Mouse (Mus musculus) retina, postnatal 7 days (tissue): Measurements from ENCODE around the gene Pla2g15.

ENCODE experiments used
- DNase-seq: peaks from one replicate; pipeline ENCODE4 v3.0.0-alpha.2; 2012; ENCODE audit warnings: low read depth, low spot score

Pla2g15 gene

GRCm38 (mm10) chr8:106149801-106150652 lies at the start of gene Pla2g15:
Gene Pla2g15, plus strand, starts transcription at chr8:106150399.
- DNase-seq: peak; percentile 78

- no peak for DNase-seq
Measured at GRCm38 (mm10) chr8:106102321-106102720, 47.9 kb upstream of the Pla2g15 start.

GRCm38 (mm10) chr8:106103888-106104287 lies 46.3 kb upstream of the Pla2g15 start:
- DNase-seq: no peak

- no peak for DNase-seq
Measured at GRCm38 (mm10) chr8:106106193-106106592, 44.0 kb upstream of the Pla2g15 start.

GRCm38 (mm10) chr8:106108080-106108479 lies 42.1 kb upstream of the Pla2g15 start:
- no peak for DNase-seq

DNA sequence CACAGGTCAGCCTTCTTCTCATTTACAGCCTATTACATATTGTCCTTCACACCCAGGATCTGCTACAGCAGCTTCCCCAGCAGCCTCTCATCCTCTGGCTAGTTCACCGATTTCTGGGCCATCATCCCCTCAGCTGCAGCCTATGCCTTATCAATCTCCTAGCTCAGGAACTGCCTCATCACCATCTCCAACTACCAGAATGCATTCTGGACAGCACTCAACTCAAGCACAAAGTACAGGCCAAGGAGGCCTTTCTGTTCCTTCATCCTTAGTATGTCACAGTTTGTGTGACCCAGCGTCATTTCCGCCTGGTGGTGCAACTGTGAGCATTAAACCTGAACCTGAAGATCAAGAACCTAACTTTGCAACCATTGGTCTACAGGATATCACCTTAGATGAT lies 41.5 kb upstream of the Pla2g15 start:
- DNase-seq: no peak

DNA sequence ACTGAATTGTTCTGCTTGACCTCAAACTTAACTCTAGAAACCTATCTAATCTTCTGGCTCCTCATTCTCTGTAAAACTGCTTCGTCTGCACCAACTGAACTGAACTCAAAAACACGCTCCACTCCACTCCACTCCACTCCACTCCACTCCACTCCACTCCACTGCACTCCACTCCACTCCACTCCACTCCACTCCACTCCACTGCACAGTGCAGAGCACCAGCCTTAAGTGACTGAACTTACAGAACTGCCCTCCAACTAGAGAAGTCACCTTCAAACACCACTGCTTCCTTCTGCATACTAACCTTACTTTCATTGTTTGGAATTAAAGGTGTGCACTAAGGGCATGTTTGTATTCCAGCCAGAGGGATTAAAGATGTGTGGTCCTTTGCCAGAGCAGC lies 38.2 kb upstream of the Pla2g15 start:
- no peak for DNase-seq

DNA sequence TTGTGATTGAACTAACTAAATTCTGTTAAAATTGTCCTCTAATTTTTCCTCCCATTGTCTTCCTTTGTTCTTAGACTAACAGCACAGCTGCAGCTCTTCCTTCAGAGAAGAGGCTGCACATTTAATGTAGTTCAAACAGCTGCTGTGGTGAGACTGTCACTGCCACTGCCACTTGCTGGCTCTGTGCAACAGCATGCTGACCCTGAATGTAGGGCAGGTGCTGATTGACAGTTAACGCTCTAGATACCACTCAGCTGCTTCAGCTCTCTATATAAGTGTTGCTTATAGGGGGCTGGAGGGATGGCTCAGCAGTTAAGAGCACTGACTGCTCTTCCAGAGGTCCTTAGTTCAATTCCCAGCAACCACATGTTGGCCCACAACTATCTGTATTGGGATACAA lies 37.7 kb upstream of the Pla2g15 start:
- no peak for DNase-seq

GRCm38 (mm10) chr8:106115897-106116296 lies 34.3 kb upstream of the Pla2g15 start:
- no peak for DNase-seq

DNA sequence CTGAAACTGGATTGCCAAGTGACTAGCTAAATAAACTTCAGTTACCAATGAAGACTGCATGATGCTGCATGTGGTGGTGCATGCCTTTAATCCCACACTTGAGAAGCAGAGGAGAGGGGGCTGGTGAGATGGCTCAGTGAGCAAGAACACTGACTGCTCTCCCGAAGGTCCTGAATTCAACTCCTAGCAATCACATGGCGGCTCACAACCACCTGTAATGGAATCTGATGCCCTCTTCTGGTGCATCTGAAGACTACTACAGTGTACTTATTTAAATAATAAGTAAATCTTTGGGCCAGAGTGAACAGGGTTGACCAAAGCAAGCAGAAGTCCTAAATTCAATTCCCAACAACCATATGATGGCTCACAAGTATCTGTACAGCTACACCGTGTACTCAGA lies 26.8 kb upstream of the Pla2g15 start:
- no peak for DNase-seq

- no peak for DNase-seq
Measured at GRCm38 (mm10) chr8:106126055-106126454, 24.1 kb upstream of the Pla2g15 start.

GRCm38 (mm10) chr8:106127054-106127453 lies 23.1 kb upstream of the Pla2g15 start:
- DNase-seq: no peak

DNA sequence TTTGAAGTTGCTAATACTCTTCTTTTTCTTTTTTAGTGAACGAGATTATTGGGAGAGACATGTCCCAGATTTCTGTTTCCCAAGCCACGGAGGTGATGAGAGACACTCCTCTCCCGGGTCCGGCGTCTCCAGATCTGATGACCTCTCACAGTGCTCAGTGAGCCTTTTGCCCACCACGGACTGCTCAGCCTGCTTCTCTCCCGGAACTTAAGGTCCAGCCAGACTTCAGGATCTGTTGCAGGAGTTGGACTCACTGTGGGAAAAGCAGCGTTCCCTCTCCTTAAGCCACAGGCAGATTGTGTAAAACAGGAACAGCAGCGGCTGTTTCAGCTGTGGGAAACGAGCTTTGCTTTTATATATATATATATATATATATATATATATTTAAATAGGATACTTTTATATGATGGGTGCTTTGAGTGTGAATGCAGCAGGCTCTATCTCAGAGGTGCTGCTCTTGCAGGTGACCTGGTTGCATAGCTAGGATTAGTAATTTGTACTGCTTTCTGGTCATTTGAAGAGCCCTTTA lies 22.3 kb upstream of the Pla2g15 start:
- DNase-seq: no peak

- DNase-seq: no peak
Measured at GRCm38 (mm10) chr8:106129232-106129930, 20.8 kb upstream of the Pla2g15 start.

- no peak for DNase-seq
Measured at GRCm38 (mm10) chr8:106129997-106130396, 20.2 kb upstream of the Pla2g15 start.

- no peak for DNase-seq
Measured at GRCm38 (mm10) chr8:106130505-106130904, 19.7 kb upstream of the Pla2g15 start.

GRCm38 (mm10) chr8:106131021-106131420 lies 19.2 kb upstream of the Pla2g15 start:
- no peak for DNase-seq

- DNase-seq: no peak
Measured at GRCm38 (mm10) chr8:106131488-106132222, 18.5 kb upstream of the Pla2g15 start.

DNA sequence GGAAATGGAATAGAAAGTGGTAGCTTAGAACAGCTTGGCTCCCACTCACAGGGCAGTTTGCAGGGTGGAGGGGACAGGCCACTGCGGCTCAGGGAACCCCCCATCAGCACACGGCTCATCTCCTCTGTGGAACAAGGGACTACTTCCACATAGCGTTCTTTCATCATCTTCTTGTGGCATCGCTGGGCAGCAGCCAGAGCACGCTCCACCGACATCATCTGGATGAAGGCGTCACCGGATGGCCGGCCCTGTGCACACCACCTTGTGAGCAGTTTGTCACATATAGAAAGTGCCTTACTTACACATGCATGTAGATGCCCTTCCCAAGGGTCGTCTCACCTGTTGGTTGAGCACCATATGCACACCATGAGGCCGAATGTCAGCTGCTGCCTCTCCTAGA lies 17.8 kb upstream of the Pla2g15 start:
- no peak for DNase-seq

GRCm38 (mm10) chr8:106133526-106133925 lies 16.7 kb upstream of the Pla2g15 start:
- DNase-seq: no peak

DNA sequence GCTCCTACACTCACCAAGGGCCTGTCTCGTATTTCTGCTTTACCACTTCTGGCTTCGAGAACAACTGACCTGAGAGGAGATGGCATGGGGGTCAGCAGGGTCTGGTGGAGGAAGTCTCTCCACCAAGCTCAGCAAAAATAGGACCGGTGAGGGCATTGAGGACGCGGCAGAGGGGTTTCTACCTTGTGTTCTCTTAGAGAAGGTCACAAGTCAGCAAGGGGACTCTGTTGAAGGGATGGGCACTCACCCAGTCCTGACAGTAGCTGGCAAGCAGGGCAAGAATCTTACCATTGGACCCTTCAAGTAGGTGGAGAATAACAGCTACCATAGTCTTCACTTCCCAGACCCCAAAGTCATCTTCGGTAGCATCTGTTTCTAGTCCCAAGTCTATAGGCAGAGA lies 16.3 kb upstream of the Pla2g15 start:
- DNase-seq: no peak
